Mouse (Mus musculus): ENCODE data around the gene Gm3248.
A peak's percentile ranks its signal among the peaks of the same experiment; 100 is the strongest.
"Not testable (repeated sequence)": the region's sequence is repeated elsewhere in the genome, so short reads cannot be mapped to it uniquely, and the experiment has no call there.

Gene Gm3248

GRCm38 (mm10) chr14:5961635-5962034 is at the start of gene Gm3248:
Gene Gm3248 (minus strand): TSS chr14:5961745.
- DNase-seq (ENCODE audit: low spot score): not testable (repeated sequence)

GRCm38 (mm10) chr14:5987136-5987535 is 25.6 kb upstream of the Gm3248 start:
- DNase-seq (ENCODE audit: low spot score): not testable (repeated sequence)

DNA sequence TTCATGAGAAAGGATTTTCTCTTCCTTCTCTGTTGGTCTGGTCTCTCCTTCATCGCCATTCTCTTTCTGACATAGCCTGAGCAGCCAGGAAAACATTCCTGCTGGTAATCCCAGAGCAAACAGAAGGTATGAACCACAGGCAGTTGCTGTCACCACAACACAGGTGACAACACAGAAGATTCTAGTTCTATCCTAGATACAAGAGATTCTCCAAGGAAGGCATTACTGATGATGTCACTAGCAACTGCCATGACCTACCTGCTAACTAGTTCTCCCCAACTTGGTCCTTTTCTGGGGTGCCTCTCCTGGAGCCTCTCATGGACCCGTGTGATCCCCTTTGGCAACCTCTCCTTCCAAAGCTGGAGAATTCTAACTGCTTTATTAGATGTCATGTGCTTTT is 17.5 kb upstream of the Gm3248 start, which contains the start of gene Gm3453:
Gene Gm3453, minus strand, starts transcription at position 101 of the 400 bp plus-strand sequence.
- not testable (repeated sequence) for DNase-seq (ENCODE audit: low spot score)

GRCm38 (mm10) chr14:5962441-5962840 is 896 bp upstream of the Gm3248 start:
- not testable (repeated sequence) for DNase-seq (ENCODE audit: low spot score)

- not testable (repeated sequence) for DNase-seq (ENCODE audit: low spot score)
These were observed 443 bp downstream of the Gm3248 start for GRCm38 (mm10) chr14:5961102-5961501.

- DNase-seq (ENCODE audit: low spot score): peak; percentile 24
These were observed 1.1 kb downstream of the Gm3248 start for GRCm38 (mm10) chr14:5960479-5960878.

DNA sequence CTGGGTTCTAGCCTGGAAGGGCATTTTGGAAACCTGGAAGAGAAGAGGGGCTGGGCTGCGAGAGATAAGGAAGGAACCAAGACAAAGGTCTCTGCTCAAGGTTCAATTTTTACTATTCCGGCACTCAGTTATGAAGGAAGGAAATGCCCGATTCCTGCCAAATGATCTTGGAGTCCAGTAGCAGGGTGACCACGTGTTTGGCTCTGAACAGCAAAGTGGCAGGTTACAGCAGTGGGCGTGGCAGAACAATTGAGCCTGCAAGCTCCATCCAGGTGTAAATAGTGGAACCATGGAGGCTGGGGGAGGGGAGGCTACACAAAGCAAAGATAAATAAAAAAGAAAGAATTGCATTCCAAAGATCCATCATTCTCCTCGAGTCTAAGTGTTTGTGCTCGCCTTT is 38.3 kb downstream of the Gm3248 start:
- not testable (repeated sequence) for DNase-seq (ENCODE audit: low spot score)

DNA sequence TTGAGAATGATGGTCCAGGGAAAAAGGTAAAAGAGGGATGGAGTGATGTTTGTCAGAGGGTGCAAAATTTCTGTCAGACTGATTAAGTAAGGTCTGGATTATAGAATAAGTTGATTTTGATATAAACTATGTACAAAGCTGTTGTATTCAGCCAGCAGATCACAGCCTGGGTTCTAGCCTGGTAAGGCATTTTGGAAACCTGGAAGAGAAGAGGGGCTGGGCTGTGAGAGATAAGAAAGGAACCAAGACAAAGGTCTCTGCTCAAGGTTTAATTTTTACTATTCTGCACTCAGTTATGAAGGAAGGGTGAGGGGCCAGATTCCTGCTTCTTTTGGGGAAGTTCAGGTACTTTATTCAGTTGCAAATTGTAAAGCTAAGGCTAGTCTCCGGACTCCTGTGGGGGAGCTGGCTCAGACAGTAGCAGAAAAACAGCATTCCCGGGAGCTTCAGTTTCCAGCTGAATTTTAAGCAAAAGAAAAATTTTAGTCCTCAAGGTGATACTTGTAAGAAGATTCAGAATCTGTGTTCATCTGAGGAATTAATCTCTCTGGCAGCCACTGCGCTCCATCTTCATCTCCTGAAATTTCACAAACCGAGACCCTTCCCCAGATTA is 43.1 kb downstream of the Gm3248 start:
- DNase-seq (ENCODE audit: low spot score): not testable (repeated sequence)

GRCm38 (mm10) chr14:5913701-5914100 is 47.8 kb downstream of the Gm3248 start:
- not testable (repeated sequence) for DNase-seq (ENCODE audit: low spot score)

Measured in layer of hippocampus, adult 9-10 months (tissue).